Mouse (Mus musculus): ENCODE results near the gene Smim12. TPM values are rescaled to one million over a fixed set of nuclear protein-coding genes. Genes with fewer than 3 reads are reported as not detected.

The Smim12 gene
- total RNA-seq, 1 experiment from 2014 or later = 55.9 TPM

GRCm38 (mm10) chr4:127235742-127236487 is 7.7 kb upstream of the Smim12 start:
- peak; percentile 90 for DNase-seq

GRCm38 (mm10) chr4:127236631-127237030 is 7.0 kb upstream of the Smim12 start:
- DNase-seq = no peak

GRCm38 (mm10) chr4:127237271-127237670 is 6.3 kb upstream of the Smim12 start:
- no peak for DNase-seq

GRCm38 (mm10) chr4:127242696-127243095 is 888 bp upstream of the Smim12 start:
- no peak for DNase-seq

DNA sequence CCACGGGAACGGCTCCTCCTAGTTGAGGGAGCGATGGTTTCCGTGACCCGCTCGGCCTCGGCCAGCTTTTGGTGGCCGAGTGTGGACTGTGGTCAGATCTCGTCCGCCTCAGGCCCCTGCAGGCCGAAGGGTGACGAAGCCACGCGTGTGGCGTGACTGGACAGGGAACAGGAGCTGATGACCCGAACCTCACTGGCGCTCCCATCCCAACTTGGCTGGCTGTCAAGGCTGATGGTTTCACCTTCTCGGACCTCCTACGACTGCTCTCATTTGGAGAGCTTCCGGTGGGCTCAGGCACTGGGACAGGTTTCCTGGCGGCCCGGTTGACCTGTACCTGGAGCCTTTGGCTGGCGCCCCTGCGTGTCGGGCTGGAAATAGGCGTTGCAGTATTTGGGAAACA is 369 bp downstream of the Smim12 start:
- DNase-seq = no peak

DNA sequence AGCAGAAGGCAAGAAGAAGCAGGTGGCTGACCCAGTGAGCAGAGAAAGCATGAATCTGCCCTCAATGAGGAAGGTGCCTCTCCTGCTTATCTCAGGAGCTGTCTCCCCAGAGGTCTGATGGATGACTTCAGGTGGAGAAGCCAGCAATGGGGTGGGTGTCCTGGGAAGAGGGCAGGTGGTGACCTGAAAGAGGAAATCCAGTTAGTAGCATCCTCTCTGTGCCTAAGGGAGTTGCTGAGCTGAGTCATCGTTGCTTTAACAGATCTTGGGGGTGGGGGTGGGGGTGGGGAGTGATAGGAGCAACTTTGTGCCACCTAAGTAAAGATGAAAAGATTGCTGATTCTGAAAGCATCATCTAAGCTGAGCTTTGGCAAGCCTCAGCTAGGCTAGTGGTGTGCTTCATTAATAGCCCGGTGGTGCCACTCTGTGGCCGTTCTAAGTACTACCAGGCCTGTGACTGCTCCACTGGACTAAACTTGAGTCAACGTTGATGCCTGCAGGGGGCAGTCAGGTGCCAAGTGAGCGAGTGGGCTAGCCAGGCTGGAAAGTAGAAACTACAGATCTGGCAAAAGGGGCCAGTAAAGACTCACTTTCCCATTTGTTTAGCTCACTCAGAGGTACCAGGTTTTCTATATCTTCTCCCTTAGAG is 6.2 kb downstream of the Smim12 start:
- peak; percentile 93 for DNase-seq

- DNase-seq = peak; percentile 83
These were observed 8.5 kb downstream of the Smim12 start for GRCm38 (mm10) chr4:127251963-127252585.

DNA sequence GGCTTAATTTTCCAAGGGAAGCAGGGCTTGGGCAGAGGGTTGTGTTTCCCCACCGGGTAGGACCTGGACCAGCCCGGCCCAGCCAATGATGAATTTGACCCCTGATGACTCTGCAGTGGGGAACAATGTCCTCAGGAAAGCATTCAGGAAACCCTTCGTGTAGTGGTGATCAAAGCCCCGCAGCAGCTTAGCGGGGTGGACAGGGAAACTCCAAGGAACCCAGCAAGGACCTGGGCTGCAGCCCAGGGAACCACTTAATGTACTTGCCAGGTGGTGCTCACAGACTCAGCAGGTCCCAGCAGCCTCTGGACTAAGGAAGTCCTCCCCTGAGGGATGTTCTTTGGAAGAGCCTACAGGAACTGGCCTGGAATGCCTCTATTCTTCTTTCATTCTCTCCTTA is 13.2 kb downstream of the Smim12 start:
- no peak for DNase-seq

DNA sequence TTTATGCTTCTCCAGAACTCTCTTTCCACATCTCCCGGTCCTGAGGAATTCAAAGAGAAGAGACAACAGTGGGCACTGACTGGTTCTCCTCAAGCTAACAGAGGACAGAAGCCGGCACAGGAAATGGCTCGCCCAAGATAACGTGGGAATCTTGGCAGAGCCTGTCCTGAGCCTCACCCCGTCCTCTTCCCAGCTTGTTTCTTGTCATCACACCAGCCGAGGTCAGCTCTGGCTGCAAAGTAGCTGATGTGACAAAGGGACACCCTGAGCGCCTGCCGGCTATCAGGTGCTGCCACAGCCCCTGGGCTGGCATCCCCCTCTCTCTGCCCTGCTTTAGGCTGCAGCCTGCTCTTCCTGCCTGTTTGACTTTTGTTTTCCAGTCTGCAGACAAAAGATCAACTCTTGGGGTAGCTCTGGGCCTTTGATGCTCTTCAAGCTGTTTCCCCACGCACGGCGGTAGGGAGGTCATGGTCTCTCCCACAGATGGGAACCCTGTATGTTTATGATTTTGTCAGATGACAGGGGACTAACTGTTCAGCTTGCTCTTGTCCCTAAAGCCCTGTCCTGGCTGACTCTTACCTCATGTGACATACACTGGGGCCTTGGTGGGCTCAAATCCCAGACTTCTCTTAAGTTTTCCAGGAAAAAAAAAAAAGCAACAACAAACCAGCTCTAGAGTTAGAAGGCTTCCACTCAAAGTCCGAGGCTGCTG is 14.8 kb downstream of the Smim12 start:
- DNase-seq = no peak

GRCm38 (mm10) chr4:127261601-127262000 is 18.0 kb downstream of the Smim12 start:
- no peak for DNase-seq

DNA sequence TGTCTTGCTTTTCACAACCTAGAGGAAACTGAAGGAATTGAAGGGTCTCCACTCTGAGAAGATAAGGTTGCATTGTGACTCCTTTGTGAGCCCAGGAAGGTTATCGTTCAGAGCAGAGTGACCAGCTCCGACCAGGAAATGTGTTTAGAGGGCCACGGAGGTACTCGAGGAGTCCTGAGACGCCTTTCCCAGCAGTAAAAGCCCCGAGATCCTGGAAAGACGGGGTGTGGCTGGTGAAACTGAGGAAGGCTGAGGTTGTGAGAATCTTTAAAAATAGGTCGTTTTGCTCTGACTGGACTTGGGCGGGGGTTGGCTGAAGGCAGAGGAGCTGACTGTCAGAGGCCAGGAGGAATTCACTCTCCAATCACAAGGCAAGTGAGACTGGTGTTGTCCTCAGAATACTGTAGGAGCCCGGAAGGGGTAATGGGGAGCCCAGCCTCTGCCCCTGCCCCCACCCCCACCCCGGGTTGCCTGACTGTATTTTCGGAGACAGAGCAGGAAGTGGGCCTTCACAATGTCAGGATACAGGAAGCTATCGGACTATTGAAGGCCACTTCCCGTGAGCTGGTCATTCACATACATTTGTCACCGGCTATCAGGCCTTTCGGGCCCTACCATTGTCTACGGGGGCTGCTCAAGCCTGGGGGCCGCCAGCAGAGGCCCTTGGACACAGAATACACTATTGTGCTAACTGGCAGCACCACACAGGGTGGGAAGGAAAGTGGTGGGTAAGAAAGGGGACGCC is 20.0 kb downstream of the Smim12 start:
- DNase-seq = no peak

- no peak for DNase-seq
These were observed 20.6 kb downstream of the Smim12 start for GRCm38 (mm10) chr4:127264183-127264554.

DNA sequence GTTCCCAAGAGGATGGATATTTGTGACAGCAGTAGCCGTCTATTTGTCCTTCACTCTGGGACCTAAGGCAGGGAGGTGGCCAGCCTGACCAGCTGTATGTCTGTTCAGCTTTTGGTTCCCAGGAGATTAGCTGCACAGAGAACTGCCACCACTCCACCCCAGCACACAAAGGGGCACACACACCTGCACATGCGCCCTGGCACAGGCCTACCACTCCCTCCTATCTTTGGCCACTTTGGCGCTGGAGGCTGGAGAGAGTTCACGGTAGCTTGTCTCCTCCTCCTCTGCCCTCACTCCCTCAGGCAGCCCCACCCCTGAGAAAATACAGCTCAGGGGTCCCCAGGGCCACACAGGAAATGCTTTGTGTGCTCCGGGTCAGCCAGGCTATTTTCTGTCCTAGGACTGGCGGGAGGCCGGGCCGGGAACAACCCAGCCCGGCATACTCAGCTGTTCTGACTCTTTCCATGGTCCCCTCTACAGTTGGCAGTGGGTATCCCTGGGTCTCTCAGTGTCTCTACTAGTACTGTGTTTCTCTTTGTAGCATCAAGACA is 34.9 kb downstream of the Smim12 start:
- peak; percentile 13 for DNase-seq

GRCm38 (mm10) chr4:127279241-127279640 is 35.7 kb downstream of the Smim12 start:
- no peak for DNase-seq

GRCm38 (mm10) chr4:127286907-127287306 is 43.3 kb downstream of the Smim12 start:
- no peak for DNase-seq

DNA sequence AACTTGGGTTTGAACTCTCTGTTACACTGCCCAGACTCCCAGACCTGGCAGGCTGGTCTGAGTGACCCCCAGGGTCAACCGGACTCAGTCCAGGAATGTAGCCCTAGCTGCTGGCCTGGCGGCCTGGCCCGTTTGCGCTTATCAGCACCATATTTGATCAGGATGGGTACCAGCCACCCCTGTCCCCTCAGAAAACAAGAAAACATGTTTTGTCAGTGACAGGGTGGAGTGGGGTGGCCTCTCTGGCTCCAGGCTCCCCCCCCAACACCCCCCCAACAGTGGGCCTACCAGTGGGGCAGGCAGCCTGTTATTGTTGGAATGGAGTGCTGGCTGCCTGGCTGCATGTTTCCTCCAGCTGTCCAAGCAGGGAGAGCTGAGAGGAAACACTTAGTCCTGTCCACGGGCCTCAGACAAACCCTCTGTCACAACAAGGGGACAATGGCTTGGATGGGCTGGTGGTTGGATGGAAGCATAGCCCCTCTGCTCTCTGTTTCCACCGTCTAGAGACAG is 45.5 kb downstream of the Smim12 start:
- no peak for DNase-seq

DNA sequence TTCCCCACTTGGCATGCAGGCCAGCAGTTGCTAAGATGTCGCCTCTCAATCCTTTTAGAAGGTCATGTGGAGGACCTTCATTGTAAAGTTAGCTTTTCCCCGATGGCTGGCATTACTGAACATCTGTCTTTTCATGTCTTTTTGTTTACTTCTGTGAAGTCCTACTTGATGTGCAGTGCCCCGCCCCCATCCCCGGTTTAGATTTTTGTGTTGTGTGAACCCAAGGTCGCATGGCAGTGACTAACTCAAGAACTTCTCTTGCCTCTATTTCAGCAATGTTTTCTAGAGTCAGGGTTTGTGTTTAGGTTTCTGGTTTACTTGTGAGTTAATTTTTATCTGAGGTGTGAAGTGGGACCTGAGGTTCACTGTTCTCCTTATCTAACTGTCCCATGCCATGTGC is 49.0 kb downstream of the Smim12 start:
- peak; percentile 46 for DNase-seq

Data from adrenal gland, postnatal 25 days (tissue).